Mouse (Mus musculus): ENCODE measurements around the gene Slc22a8. TPM values are rescaled to one million over a fixed set of nuclear protein-coding genes. Genes with fewer than 3 reads are reported as not detected.

Slc22a8 gene
- polyA plus RNA-seq (2014; fragmentation: Nextera tagmentation; extraction: Ambion mirVana) = not detected in 2 replicates

DNA sequence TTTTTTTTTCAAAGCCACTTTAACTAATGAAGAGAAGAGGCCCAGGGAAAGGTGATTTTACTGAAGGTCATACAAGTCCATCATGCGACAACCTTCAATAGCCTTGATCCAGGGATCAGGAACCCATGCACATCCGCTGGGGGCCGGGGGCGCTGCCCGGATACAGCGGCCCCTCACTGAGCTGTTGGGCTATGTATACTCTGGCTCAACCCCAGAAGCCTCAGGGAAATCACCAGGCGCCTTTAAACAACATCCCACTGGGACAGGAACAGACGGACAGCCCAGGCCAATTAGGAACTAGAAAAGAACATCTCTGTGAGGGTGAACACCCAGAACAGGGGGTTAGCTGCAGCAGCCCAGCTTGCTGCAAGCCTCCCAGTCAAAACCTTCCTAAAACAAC is at the start of gene Slc22a8:
Gene Slc22a8 (plus strand): TSS at position 301 of the 400 bp plus-strand sequence.
- Histone ChIP-seq H3K27me3 (ENCODE audit: control insufficient read depth, insufficient read depth, low read length) (no peaks in the 10 kb centered on the region), H3K27ac (ENCODE audit: low read length) (no peak within 1 kb of the TSS), H3K4me3 (ENCODE audit: low read depth, low read length) (no peak within 1 kb of the TSS), H3K4me1 (ENCODE audit: control insufficient read depth, insufficient read depth, low read length) (no peaks in the 10 kb centered on the region; the same call in 1 of the 2 replicates), H3K9me3 (ENCODE audit: control insufficient read depth, low read depth, low read length) (no peaks in the 10 kb centered on the region), H3K4me2 (replicated peaks; ENCODE audit: low read depth, low read length) (no peak within 1 kb of the TSS), H3K36me3 (ENCODE audit: control insufficient read depth, insufficient read depth, low read length) (no peaks in the 10 kb centered on the region), H3K9ac (replicated peaks; ENCODE audit: low read depth, low read length) (no peak within 1 kb of the TSS)
- 77% methylated on average over 8 of the region's 8 CpGs for WGBS
- no peak for ATAC-seq (ENCODE audit: insufficient number of reproducible peaks, insufficient read depth, low FRiP score, low read depth)

DNA sequence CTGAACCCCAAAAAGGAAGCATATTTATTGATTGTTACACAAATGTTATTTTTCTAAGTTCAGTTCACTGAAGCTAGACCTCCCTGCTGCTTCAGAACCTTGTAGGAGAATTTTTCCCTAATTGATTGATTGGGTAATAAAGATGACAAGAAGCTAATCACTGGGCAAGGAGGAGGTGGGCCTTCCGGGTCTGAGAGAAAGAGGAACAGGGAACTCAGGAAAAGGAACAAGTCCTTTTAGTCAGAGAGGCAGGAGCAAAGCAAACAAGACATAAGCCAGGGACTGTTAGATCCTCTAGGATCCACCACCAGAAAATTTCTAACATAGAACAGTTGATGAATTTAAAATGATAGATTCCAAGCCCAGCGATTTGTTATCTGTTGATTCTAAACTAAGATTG is 32.2 kb upstream of the Slc22a8 start:
- Histone ChIP-seq H3K4me2 (replicated peaks; ENCODE audit: low read depth, low read length) (no peak overlapping the region), H3K27me3 (ENCODE audit: control insufficient read depth, insufficient read depth, low read length) (no peaks in the 10 kb centered on the region), H3K4me1 (ENCODE audit: control insufficient read depth, insufficient read depth, low read length) (no peaks in the 10 kb centered on the region), H3K36me3 (ENCODE audit: control insufficient read depth, insufficient read depth, low read length) (no peaks in the 10 kb centered on the region), H3K27ac (ENCODE audit: low read length) (no peak overlapping the region), H3K4me3 (ENCODE audit: low read depth, low read length) (no peak overlapping the region), H3K9ac (replicated peaks; ENCODE audit: low read depth, low read length) (no peak overlapping the region), H3K9me3 (ENCODE audit: control insufficient read depth, low read depth, low read length) (no peaks in the 10 kb centered on the region)
- 42% methylated on average over 2 of the region's 2 CpGs for WGBS
- no peak for ATAC-seq (ENCODE audit: insufficient number of reproducible peaks, insufficient read depth, low FRiP score, low read depth)

DNA sequence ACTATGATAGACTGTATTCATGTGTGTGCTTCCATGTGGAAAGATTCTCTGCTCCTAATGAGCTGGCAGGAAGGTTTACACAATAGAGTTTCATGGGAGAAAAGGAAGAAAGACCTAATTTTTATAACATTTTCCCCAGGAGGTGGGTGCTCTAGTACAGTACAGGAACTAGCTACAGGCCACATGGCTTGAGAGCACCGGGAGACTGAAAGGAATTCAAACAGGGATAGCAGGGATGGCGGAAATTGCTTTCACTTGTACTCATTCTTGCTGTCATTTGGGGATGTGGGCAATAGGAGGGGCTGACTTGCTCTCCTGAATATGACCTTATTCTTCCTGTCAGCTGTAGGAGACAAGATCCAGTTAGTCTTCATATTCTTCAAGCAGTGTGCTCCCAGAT is 27.0 kb upstream of the Slc22a8 start:
- no peak overlapping the region for H3K27ac ChIP-seq (ENCODE audit: low read length)
- no peak overlapping the region for H3K9ac ChIP-seq (replicated peaks; ENCODE audit: low read depth, low read length)
- 51% methylated on average over 2 of the region's 2 CpGs for WGBS
- ATAC-seq (ENCODE audit: insufficient number of reproducible peaks, insufficient read depth, low FRiP score, low read depth) = no peak
- no peaks in the 10 kb centered on the region for H3K9me3 ChIP-seq (ENCODE audit: control insufficient read depth, low read depth, low read length)
- H3K4me2 ChIP-seq (replicated peaks; ENCODE audit: low read depth, low read length) = no peak overlapping the region
- H3K4me3 ChIP-seq (ENCODE audit: low read depth, low read length) = no peak overlapping the region
- H3K4me1 ChIP-seq (ENCODE audit: control insufficient read depth, insufficient read depth, low read length) = no peaks in the 10 kb centered on the region
- no peaks in the 10 kb centered on the region for H3K36me3 ChIP-seq (ENCODE audit: control insufficient read depth, insufficient read depth, low read length)
- no peaks in the 10 kb centered on the region for H3K27me3 ChIP-seq (ENCODE audit: control insufficient read depth, insufficient read depth, low read length)

DNA sequence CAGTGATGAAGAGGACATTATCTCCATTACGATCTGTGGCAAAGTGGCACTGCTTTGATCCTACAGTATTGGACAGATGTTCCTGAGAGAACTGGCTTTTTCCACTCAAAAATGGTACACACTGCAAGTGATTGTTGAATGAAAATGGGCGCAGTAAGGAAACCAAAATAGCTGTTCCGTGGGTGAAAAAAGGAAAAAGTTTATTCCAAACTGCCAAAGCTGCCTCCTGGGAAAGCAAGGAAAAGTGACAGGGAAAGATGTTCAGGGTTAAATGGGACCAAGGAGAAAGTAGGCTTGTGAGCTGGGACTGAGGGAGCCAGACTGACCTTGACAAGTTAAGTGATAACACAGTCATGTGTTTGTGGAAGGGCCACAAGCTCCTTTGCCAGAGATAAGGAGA is 26.6 kb upstream of the Slc22a8 start:
- Histone ChIP-seq H3K27ac (ENCODE audit: low read length) (no peak overlapping the region), H3K27me3 (ENCODE audit: control insufficient read depth, insufficient read depth, low read length) (no peaks in the 10 kb centered on the region), H3K4me2 (replicated peaks; ENCODE audit: low read depth, low read length) (no peak overlapping the region), H3K36me3 (ENCODE audit: control insufficient read depth, insufficient read depth, low read length) (no peaks in the 10 kb centered on the region), H3K4me3 (ENCODE audit: low read depth, low read length) (no peak overlapping the region), H3K9me3 (ENCODE audit: control insufficient read depth, low read depth, low read length) (no peaks in the 10 kb centered on the region), H3K9ac (replicated peaks; ENCODE audit: low read depth, low read length) (no peak overlapping the region), H3K4me1 (ENCODE audit: control insufficient read depth, insufficient read depth, low read length) (no peaks in the 10 kb centered on the region)
- 65% methylated on average over 3 of the region's 3 CpGs for whole genome bisulfite sequencing
- no peak for ATAC-seq (ENCODE audit: insufficient number of reproducible peaks, insufficient read depth, low FRiP score, low read depth)

DNA sequence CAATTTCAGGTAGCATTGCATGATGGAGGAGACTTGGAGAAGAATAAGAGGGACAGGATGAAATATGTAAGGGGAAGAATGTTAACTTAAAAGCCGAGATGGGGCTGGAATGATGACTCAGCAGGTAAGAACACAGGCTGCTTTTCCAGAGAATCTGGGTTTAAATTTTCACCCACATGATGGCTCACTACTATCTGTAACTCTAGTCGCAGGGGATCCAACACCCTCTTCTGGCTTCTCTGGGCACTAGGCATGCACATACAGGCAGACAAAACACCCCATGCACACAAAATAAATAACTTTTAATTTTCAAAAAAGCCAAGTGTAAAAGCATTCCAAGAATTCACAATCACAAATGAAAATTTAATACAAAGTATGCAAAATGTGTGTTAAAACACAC is 25.8 kb upstream of the Slc22a8 start:
- Histone ChIP-seq H3K4me3 (ENCODE audit: low read depth, low read length) (no peak overlapping the region), H3K27ac (ENCODE audit: low read length) (no peak overlapping the region), H3K9ac (replicated peaks; ENCODE audit: low read depth, low read length) (no peak overlapping the region), H3K27me3 (ENCODE audit: control insufficient read depth, insufficient read depth, low read length) (no peaks in the 10 kb centered on the region), H3K36me3 (ENCODE audit: control insufficient read depth, insufficient read depth, low read length) (no peaks in the 10 kb centered on the region), H3K4me1 (ENCODE audit: control insufficient read depth, insufficient read depth, low read length) (no peaks in the 10 kb centered on the region), H3K4me2 (replicated peaks; ENCODE audit: low read depth, low read length) (no peak overlapping the region), H3K9me3 (ENCODE audit: control insufficient read depth, low read depth, low read length) (no peaks in the 10 kb centered on the region)
- ATAC-seq (ENCODE audit: insufficient number of reproducible peaks, insufficient read depth, low FRiP score, low read depth) = no peak
- 32% methylated on average over 2 of the region's 2 CpGs for WGBS

DNA sequence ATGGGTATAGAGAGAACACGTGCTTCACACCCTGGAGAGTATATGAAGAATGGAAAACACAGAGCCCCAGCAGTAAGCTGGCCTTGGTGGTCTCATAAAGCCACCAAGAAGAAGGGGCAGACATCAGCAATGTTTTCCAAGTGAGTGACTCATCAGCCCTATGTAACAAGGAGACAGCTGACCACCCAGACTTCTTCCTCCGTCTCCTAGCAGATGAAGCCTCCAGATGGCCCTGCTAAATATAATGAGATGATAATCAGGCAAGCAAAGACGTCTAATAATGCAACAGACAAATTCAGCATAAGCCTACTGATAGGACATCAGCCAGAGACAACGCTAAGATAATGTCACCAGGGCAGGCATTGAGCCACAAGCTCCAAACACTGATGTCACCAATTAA is 25.1 kb upstream of the Slc22a8 start:
- no peak for ATAC-seq (ENCODE audit: insufficient number of reproducible peaks, insufficient read depth, low FRiP score, low read depth)
- 43% methylated on average over 4 of the region's 4 CpGs for WGBS
- Histone ChIP-seq H3K27me3 (ENCODE audit: control insufficient read depth, insufficient read depth, low read length) (no peaks in the 10 kb centered on the region), H3K9ac (replicated peaks; ENCODE audit: low read depth, low read length) (no peak overlapping the region), H3K27ac (ENCODE audit: low read length) (no peak overlapping the region), H3K4me1 (ENCODE audit: control insufficient read depth, insufficient read depth, low read length) (no peaks in the 10 kb centered on the region), H3K36me3 (ENCODE audit: control insufficient read depth, insufficient read depth, low read length) (no peaks in the 10 kb centered on the region), H3K4me2 (replicated peaks; ENCODE audit: low read depth, low read length) (no peak overlapping the region), H3K4me3 (ENCODE audit: low read depth, low read length) (no peak overlapping the region), H3K9me3 (ENCODE audit: control insufficient read depth, low read depth, low read length) (no peaks in the 10 kb centered on the region)

DNA sequence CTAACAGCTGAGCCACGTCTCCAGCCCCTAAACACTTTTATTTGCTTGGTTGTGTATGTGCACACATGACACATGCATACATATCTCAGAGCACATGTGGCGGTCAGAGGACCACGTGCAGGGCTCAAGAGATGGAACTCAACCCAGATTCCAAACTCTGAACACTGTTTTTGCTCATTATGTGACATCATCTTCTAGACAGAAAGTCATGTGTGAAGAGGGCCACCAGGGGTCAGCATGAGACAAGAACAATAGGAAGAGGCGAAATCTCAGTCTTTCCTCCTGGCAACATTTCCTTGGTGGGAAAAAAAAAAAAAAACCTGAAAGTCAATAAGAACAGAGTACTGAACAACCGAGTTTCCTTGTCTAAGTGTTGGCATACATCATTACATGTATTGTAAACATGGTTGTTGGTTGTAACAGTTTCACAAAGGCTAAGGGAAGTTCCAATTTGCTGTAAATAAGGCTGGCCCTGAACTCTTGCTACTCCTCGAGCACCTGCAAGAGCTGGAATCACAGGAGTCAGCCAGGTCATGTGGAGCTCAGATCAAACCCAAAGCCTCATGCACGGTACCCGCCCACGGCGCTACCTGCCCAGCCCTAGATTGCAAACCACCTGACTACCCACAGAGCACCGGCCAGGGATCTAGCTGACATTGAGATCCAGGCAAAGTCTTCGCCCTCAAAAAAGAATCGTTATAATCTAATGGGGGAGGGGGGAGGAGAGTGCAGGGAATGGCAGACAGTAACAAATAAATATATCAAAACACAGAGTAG is 23.8 kb upstream of the Slc22a8 start:
- no peak for ATAC-seq (ENCODE audit: insufficient number of reproducible peaks, insufficient read depth, low FRiP score, low read depth)

DNA sequence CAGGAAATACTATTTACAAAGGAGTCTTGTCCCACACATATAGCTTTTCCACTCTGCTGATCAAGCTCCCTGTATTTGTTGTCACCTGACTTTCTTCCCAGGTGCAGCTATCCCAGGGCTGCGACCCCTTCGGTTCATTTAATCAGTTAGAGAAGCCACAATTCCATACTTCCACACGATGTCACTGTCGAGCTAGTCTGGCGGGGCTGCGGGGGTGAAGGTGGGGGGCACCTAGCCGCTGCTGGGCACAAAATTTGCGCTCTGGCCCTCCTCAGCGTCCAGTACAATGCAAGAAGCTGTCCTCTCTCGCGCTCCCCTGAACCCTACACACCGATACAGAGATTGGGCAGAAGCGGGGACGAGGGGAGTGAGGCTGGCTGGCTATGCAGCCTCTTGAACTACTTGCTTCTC is 21.6 kb upstream of the Slc22a8 start:
- Histone ChIP-seq H3K36me3 (ENCODE audit: control insufficient read depth, insufficient read depth, low read length) (no peaks in the 10 kb centered on the region), H3K4me1 (ENCODE audit: control insufficient read depth, insufficient read depth, low read length) (no peaks in the 10 kb centered on the region), H3K9me3 (ENCODE audit: control insufficient read depth, low read depth, low read length) (no peaks in the 10 kb centered on the region), H3K4me3 (ENCODE audit: low read depth, low read length) (no peak overlapping the region), H3K9ac (replicated peaks; ENCODE audit: low read depth, low read length) (no peak overlapping the region), H3K27me3 (ENCODE audit: control insufficient read depth, insufficient read depth, low read length) (no peaks in the 10 kb centered on the region), H3K4me2 (replicated peaks; ENCODE audit: low read depth, low read length) (peak overlapping the region; percentile 43), H3K27ac (ENCODE audit: low read length) (no peak overlapping the region)
- ATAC-seq (ENCODE audit: insufficient number of reproducible peaks, insufficient read depth, low FRiP score, low read depth) = no peak
- WGBS = 4% methylated on average over 14 of the region's 14 CpGs

More for the DNA sequence above, 23.8 kb upstream of the Slc22a8 start:
- Histone ChIP-seq H3K36me3 (ENCODE audit: control insufficient read depth, insufficient read depth, low read length) (no peaks in the 10 kb centered on the region), H3K27ac (ENCODE audit: low read length) (no peak overlapping the region), H3K9ac (replicated peaks; ENCODE audit: low read depth, low read length) (no peak overlapping the region), H3K27me3 (ENCODE audit: control insufficient read depth, insufficient read depth, low read length) (no peaks in the 10 kb centered on the region), H3K4me2 (replicated peaks; ENCODE audit: low read depth, low read length) (no peak overlapping the region), H3K4me3 (ENCODE audit: low read depth, low read length) (no peak overlapping the region), H3K4me1 (ENCODE audit: control insufficient read depth, insufficient read depth, low read length) (no peaks in the 10 kb centered on the region), H3K9me3 (ENCODE audit: control insufficient read depth, low read depth, low read length) (no peaks in the 10 kb centered on the region)
- 43% methylated on average over 13 of the region's 13 CpGs for WGBS

All from stomach, embryonic 14.5 days (tissue).